Mouse (Mus musculus): ENCODE data around the gene Eri3.

Gene Eri3

DNA sequence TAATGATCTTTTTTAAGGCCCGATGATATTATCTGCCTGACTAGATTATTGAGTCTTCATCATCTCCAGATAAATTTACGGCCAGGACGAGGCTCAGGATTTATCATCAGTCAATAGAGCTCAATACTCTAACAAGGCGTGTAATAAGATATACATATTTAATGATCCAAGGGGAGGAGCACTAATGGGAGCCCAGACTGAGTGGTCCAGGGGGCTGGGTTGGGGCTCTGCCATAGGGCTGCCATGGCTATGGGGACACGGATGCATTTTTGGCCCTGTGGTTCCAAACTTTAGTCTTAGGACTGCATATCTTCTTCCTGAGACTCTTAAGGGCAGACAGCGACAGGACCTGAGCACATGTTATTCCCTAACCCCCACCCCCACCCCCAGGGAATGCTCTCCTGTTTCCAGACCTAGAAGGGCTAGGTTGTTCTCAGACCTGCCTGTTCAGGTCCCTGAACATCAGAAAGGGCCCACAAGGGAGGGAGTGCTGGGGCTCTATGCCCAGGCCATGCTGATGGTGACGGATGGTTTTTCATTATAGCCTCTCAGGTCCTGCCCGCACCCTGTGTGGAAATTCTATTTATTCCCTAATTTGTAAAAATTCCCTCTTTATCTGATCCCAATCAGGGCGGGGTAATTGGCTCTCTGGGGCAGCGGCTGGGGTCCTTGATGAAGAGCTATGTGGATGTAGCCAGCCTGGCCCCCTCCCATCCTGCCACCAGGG, 114.4 kb downstream of the Eri3 start:
- no peak for DNase-seq

DNA sequence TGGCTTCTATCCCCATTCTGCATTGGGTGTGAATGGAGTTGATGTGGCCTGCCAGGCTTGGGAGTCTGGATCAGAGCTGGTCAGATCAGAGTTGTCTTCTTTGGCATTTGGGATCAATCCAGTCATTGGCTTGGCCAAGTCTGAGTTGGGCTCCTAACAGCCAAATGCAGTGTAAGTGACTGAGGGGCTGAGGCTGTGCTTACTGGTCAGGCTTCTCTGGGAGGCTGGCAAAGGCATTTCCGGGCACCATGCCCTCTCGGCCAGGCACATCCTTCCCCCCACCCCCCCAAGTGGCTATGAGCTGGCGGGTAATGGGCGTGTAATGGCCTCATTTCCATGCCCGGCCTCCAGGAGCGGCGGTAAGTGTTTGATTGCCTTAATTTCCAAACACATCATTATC, 115.4 kb downstream of the Eri3 start:
- no peak for DNase-seq

DNA sequence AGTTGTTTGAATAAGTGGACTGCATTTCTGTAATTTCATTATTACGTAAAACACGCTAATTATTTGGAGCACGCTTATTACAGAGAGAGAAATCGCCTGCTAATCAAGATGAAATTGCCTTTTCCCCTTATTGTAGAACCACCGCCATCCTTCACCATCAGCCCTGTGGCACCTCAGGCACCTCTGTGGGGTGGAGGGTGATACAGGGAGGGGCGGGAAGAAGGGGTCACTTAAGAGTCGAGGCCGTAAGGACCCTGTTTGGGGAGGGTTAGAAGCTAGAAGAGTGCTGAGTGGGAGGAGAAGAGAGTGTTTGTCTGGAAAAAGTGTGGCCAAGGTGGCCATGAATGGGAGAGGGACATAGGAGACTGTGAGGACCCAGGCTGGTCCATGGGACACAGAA, 115.9 kb downstream of the Eri3 start:
- DNase-seq: no peak

DNA sequence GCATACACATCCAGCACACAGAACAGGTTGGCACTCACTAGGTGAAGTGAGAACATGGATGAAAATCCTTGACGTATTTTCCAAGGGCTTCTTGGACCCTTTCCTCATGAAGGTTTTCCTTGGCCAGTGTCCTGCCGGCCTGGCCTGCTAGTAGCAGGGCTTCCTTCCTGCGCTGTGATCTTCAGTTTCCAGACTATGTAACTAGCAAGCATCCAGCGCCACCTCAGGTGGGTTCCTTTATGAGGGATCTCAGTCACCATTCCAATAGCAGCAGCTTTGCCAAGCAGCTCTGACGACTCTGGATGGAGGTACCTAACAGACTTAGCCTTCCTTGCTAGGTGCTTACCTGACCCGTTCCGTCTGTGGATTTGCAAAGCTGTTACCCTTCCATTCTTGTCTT, 119.7 kb downstream of the Eri3 start:
- DNase-seq: no peak

DNA sequence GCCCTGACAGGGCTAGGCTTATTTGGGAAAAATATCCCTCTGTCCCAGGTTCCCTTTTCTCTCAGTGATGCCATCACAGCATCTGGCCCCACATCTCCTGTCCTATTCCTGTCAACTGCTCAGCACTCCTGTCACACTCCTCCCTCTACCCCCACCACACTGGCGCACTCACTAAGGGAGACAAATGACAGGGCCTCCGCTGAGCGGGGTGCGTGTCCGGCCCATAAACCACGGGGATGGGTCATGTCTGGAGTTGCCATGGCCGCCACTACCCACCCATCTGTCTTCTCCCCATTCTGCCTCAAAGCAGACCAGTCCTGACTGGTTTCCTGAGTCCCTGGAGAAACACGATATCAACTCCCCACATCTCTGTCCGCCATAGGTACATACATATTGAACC, 121.9 kb downstream of the Eri3 start:
- DNase-seq: peak; percentile 83

DNA sequence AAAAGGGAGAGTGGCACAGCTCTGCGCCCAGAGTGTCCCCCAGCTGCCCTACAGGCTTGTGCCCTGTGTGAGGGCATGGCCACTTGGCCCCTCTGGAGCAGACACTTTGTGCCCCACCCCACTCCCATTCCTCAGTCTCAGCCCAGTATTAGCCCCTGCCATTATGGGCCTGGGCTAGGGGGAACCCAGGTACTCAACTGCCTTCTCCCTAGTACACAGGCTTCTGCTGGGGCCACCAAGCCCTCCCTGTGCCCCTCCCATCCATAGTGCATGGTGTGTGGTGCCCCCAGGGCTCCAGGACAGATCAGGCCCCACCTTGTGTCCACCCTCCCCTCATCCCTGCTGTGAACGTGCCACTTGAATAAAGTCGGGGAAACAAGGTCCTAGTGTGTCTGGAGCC, 123.7 kb downstream of the Eri3 start:
- DNase-seq: peak; percentile 82

DNA sequence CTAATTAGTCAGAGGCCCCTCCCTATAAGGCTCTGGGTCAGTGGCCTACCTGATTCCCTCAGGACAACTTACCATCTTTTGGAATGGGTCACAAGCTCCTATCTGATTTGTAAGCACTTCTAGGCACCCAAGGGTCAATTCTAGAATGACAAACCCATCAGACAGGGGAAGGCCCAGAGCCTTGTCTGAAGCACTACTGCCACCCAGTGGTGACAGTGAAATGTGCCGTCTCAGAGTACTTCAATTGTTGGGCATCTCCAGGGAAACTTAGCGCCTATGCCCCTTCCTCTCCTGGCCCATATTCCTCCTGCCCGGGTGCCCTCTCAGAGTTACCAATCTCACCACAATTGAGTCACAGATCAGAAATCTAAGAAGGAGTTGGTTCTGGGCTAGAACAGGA, 126.7 kb downstream of the Eri3 start:
- peak; percentile 93 for DNase-seq

DNA sequence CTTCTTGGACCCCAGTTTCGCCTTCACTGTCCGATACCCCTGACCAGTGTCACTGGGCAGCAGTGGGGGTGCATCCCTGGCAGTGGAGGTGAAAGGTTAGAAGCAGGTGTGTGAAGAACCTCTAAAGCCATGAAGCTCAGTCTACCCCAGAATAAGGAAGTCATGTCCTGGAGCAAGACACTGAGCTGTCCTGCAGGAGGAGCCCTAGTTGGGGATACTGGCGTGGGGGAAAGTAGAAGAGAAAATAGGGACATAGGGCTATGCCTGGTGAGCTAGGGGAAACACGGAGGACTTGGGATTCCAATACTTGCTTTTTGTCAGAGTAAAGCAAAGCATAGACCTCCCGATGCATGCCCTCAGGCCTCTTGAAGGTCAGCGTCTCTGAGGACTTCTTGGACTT, 130.8 kb downstream of the Eri3 start:
- peak; percentile 85 for DNase-seq

DNA sequence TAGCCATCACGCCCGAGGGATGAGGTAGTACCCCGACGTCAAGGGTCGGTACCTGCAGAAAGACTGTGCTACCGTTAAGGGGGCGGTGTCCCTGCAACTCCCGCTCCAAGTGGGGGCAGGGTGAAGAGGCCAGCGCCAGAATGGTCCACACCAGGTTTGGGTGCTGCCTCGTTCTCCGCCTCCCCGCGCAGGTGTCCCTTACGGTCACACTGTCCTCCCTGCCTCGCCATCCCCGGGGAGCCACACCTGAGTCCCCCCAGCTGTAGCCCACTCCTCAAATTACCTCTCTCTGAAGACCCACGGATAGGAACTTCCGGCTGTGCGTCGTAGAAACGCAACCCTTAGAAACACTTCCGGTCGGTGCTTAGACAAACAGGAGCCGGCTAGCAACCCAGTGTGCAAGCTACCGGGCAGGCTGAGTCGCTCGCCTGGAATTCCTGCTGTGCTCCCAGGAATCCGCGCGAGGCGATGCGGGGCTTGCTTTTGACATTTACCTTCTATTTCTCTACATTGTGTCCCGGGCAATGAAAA, 131.8 kb downstream of the Eri3 start, which contains the start of gene Dmap1:
Dmap1 (minus strand) TSS at position 343 of the 531 bp plus-strand sequence.
- peak; percentile 96 for DNase-seq

DNA sequence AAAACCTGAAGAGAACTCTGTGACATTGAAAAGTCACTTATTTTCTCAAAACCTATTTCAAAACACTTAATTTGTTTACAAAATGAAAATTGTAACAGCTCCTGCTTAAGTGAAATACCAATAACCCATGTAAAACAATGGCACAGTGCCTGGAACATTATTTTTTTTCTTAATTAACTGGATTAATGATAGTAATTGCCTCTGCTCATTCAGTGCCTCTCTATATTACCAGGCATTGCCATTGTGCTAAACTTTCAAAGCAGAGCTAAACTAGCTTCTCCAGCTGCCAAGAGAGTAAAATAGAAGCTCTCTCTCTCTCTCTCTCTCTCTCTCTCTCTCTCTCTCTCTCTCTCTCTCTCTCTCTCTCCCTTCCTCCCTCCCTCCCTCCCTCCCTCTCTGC, 132.3 kb downstream of the Eri3 start:
- no peak for DNase-seq

DNA sequence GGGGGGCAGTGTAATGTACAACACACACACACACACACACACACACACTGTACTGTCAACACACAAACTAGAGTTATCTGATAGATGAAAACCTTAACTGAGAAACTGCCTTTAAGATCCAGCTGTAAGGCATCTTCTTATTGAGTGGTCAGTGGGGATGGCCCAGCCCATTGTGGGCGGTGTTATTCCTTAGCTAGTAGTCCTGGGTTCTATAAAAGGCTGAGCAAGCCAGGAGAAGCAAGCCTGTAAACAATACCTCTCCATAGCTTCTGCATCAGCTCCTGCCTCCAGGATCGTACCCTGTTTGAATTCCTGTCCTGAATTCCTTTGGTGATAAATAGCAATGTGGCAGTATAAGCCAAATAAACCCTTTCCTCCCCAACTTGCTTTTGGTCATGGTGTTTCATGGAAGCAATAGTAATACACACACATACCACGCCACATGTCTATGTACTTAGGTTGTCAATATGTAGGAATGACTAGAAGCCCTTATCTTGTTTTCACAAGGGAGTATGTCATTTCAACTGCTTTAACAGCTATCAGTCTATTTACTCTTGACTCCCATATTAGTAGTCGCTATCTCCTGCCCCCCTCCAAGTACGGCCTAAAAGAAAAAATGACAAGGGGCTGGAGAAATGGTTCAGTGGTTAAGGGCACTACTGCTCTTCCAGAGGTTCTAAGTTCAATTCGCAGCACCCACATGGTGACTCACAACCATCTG, 133.0 kb downstream of the Eri3 start:
- peak; percentile 78 for DNase-seq

DNA sequence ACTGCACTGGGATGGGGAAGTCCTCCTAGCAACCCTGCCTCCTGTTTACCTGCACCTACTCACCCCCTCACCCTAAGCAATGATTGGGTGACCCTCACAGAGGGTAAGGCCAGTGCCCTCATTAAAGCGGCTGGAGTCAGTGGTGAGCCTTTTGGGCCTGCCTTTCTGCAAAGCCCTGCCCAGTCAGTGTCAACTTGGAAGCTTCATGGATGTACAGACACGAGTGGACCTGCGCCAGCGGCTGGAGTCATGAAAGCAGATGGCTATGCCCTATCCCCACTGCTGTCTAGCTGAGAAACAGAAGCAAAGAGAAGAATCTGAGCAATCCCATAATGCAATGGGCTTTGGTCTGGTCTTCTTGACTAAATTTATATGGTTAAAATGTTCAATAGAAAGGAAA, 136.2 kb downstream of the Eri3 start:
- DNase-seq: peak; percentile 75

DNA sequence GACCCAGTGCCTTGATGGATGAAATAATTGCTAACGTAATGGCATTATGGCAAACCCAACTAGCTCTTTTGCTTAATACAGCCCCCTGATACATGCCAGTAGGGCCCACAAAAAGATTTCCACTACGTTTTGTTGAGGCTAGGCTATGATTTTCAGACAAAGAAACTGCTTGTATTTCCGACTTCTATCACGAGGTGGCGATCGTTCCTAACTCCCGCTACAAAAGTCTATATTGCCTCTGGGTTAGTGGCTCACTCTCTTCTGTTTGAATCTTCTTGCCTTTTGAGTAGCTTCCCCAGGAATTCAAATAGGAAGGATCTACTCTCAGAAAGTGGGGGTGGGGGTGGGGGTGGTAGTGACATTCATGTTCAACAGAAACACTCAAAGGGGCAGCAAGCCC, 155.2 kb downstream of the Eri3 start:
- DNase-seq: peak; percentile 9

DNA sequence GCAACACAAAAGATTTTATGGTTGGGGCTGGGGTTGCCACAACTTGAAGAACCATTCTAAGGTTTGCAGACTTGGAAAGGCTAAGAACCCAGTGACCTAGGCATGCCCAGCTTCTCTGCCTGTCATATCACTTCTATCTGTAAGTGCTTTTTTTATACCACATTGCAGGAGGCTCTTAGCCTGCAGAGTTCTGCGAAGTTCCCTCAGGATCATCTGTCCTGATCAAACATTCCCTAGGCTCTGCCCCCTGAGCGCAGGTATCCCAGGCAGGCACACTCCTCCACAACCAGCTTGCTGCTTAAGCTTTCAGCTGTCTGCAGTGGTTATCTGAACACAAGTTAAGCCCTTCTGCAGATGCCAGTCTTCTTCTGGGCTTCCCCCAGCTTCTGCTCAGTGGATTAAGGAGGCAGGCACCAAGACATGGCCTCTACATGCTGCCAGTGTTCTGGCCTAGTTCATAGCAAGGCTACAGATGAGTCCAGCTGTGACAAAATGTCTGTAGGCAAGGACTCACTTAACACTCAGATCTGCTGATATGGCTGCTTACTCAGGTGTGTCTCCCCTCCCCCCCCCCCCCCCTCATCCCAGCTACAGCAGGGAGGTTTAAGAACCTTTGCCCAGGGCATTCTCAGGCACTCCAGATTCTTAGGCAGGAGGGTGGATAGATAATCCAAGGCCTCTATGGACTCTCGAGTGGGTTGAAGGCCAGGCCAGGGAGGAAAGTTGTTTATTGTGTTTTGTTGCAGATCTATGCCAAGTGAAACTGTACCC, 158.8 kb downstream of the Eri3 start:
- peak; percentile 77 for DNase-seq

DNA sequence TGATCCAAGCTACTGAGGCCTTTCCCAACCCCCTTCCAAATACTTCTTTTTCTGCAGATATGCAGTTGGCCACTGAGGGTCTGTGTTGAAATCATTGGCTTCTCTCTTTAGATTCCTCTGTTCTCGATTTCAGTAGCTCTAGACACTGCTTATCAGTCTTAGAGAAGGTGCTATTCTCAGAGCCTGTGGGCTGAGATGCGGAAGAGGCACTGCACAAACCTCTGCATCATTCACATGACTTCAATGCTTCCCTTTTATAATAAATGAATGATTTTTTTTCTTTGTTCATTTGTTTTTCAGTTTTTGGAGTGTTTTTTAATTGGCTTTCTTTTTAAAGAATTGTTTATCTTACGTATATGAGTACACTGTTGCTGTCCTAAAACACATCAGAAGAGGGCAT, 162.1 kb downstream of the Eri3 start:
- DNase-seq: peak; percentile 13

DNA sequence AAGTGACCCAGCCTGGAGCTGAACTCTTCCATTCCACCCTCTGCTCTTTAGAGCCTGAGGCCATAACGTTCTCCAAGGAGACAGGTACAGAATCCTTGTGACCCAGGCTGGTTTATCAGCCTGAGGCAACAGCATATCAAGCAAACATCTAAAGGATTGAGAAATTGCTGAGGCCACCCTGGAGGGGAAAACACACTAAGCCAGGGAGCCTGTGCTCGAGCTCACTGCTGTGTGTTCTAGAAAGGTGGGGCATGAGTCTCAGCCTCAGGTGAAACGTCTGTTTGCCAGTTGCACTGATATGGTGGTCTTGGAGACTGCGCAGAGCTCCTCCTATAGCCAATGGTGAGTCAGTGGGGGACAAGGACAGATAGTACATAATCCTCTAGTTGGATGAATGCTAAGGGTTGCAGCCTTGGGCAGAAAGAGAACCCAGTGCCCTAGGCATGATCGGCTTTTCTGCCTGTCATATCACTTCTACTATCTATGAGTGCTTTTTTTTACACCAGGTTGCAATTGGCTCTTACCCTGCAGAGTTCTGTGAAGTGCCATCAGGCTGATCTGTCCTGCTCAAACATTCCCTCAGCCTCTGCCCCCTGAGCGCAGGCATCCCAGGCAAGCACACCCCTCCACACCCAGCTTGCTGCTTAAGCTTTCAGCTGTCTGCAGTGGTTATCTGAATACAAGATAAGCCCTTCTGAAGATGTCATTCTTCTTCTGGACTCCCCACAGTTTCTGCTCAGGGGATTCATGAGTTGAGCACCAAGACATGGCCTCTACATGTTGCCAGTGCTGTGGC, 163.3 kb downstream of the Eri3 start:
- peak; percentile 66 for DNase-seq
